Mouse (Mus musculus): ENCODE measurements around the gene 1700008O03Rik. TPM values are rescaled to one million over a fixed set of nuclear protein-coding genes. Genes with fewer than 3 reads are reported as not detected.

The 1700008O03Rik gene
- total and polyA plus RNA-seq, 3 experiments, result 0.95 TPM; not detected in 2

- H3K27ac ChIP-seq (ENCODE audit: control insufficient read depth, low read depth, low read length), result peak overlapping the region; percentile 88
- H3K27me3 ChIP-seq (ENCODE audit: control insufficient read depth in 1 of 2, insufficient read depth in 2 of 2, low read length in 2 of 2), result no peaks in the 10 kb centered on the region
- H3K4me1 ChIP-seq (ENCODE audit: control insufficient read depth in 1 of 2, insufficient read depth in 2 of 2, low read length in 2 of 2), result peaks cover 2 to 9% of the 10 kb centered on the region in 2 experiments; a peak in 2 of 4 replicates
- no peaks in the 10 kb centered on the region for H3K9me3 ChIP-seq (replicated peaks; ENCODE audit: insufficient read depth, low read length)
- H3K9ac ChIP-seq (ENCODE audit: control insufficient read depth, low read depth, low read length, poor library complexity, severe bottlenecking), result peak overlapping the region; percentile 43
- H3K4me3 ChIP-seq (ENCODE audit: control insufficient read depth in 1 of 2, insufficient read depth in 1 of 2, low read depth in 2 of 2, low read length in 2 of 2), result peak overlapping the region in 1 of 2 experiments; percentile 42; a peak in 2 of 4 replicates
- TF ChIP-seq GATA1 (IDR thresholded peaks at IDR 0.05; ENCODE audit: low read depth, low read length) (peak; percentile 27), TAL1 (IDR thresholded peaks at IDR 0.05; ENCODE audit: low read length) (peak; percentile 72), ZMIZ1 (IDR thresholded peaks at IDR 0.05; ENCODE audit: low read depth, low read length) (no peak), EP300 (IDR thresholded peaks at IDR 0.05; ENCODE audit: low read depth in 1 of 2, low read length in 2 of 2) (peak; percentile 36 to 80; a peak in 2 of 4 replicates), POLR2A (IDR thresholded peaks at IDR 0.05; ENCODE audit: control insufficient read depth in 1 of 2, insufficient read depth in 1 of 2, low read depth in 1 of 2, low read length in 2 of 2, poor library complexity in 1 of 2) (no peak), ETS1 (IDR thresholded peaks at IDR 0.05; ENCODE audit: low read depth, low read length) (peak; percentile 90), HCFC1 (IDR thresholded peaks at IDR 0.05; ENCODE audit: low read depth, low read length) (no peak), POLR2AphosphoS2 (IDR thresholded peaks at IDR 0.05; ENCODE audit: low read length) (no peak), SIN3A (IDR thresholded peaks at IDR 0.05; ENCODE audit: low read length) (peak; percentile 69), E2F4 (IDR thresholded peaks at IDR 0.05; ENCODE audit: borderline replicate concordance, low read depth, low read length) (no peak), TCF12 (IDR thresholded peaks at IDR 0.05; ENCODE audit: low read depth, low read length) (peak; percentile 69), MYB (IDR thresholded peaks at IDR 0.05; ENCODE audit: low read depth, low read length) (peak; percentile 27; the same call in 1 of the 2 replicates), BHLHE40 (IDR thresholded peaks at IDR 0.05; ENCODE audit: borderline replicate concordance, low read depth, low read length) (peak; percentile 86), USF1 (IDR thresholded peaks at IDR 0.05; ENCODE audit: low read depth, low read length) (peak; percentile 36; the same call in 1 of the 2 replicates), MAX (IDR thresholded peaks at IDR 0.05; ENCODE audit: low read length) (no peak; the same call in 1 of the 2 replicates)
- peak; percentile 71 for DNase-seq (ENCODE audit: low read depth, low spot score)
- H3K79me2 ChIP-seq (ENCODE audit: control insufficient read depth, insufficient read depth, low read length, poor library complexity), result no peaks in the 10 kb centered on the region
- peaks cover 0 to 5% of the 10 kb centered on the region in 2 experiments; a peak in 3 of 4 replicates for H3K36me3 ChIP-seq (ENCODE audit: control insufficient read depth in 1 of 2, insufficient read depth in 2 of 2, low read length in 2 of 2)
Observed at GRCm38 (mm10) chr7:44341119-44341518, 44.5 kb downstream of the 1700008O03Rik start.

DNA sequence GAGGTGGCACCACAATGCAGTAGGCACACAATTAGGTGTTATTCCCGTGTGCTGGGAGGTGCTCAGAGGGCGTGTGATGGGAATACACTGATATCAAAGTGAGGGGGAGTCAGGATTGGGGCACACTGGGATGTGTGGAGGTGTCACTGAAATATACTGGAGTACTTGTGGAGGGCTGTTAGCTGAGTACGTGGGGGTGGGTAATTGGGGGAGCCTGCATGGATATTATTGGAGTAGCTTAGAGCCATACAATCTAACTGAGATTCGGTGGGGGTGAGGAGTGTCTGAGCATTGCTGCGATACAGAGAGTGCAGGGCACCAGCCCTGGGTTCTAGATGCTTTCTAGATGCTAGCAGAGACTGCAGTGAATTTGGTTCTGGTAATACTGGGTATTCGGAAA lies 45.4 kb downstream of the 1700008O03Rik start:
- DNase-seq (ENCODE audit: low read depth, low spot score), result no peak
- TF ChIP-seq CTCF (IDR thresholded peaks at IDR 0.05 in 2 of 3, conservative IDR thresholded peaks at IDR 0.05 in 1 of 3; ENCODE audit: control insufficient read depth in 1 of 3, insufficient read depth in 1 of 3, low read depth in 2 of 3, low read length in 3 of 3, poor library complexity in 1 of 3, severe bottlenecking in 1 of 3), result no peak
- H3K27ac ChIP-seq (ENCODE audit: control insufficient read depth, low read depth, low read length), result no peak overlapping the region; the same call in 1 of the 2 replicates
- no peaks in the 10 kb centered on the region for H3K79me2 ChIP-seq (ENCODE audit: control insufficient read depth, insufficient read depth, low read length, poor library complexity)
- H3K36me3 ChIP-seq (ENCODE audit: control insufficient read depth in 1 of 2, insufficient read depth in 2 of 2, low read length in 2 of 2), result peaks cover 0 to 5% of the 10 kb centered on the region in 2 experiments; a peak in 3 of 4 replicates
- H3K4me1 ChIP-seq (ENCODE audit: control insufficient read depth in 1 of 2, insufficient read depth in 2 of 2, low read length in 2 of 2), result peaks cover 2 to 9% of the 10 kb centered on the region in 2 experiments; a peak in 2 of 4 replicates
- H3K4me3 ChIP-seq (ENCODE audit: control insufficient read depth in 1 of 2, insufficient read depth in 1 of 2, low read depth in 2 of 2, low read length in 2 of 2), result no peak overlapping the region
- no peaks in the 10 kb centered on the region for H3K9me3 ChIP-seq (replicated peaks; ENCODE audit: insufficient read depth, low read length)
- no peak overlapping the region for H3K9ac ChIP-seq (ENCODE audit: control insufficient read depth, low read depth, low read length, poor library complexity, severe bottlenecking)
- H3K27me3 ChIP-seq (ENCODE audit: control insufficient read depth in 1 of 2, insufficient read depth in 2 of 2, low read length in 2 of 2), result no peaks in the 10 kb centered on the region
